Mouse (Mus musculus): ENCODE measurements around the gene Cby3.

DNA sequence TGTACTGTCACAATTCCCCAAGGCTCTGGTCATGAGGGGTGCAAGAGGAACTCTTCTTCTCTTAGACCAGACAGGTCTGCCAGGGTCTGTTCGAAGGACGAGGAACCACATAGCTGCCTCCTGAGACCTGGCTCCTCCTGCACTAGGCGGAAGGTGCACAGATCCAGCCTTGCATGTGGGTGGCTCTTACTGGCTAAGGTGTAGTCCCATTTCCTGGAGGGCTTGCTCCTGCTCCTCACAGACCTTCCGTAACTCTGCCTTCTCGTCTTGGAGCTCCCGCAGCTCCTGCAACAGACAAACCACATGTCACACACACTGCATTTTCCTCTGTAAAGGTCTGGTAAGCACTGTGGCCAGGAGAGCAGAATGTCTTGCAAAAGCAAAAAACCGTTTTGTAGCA, 40.5 kb downstream of the Cby3 start:
- TF ChIP-seq CTCF (IDR thresholded peaks at IDR 0.05; ENCODE audit: low read depth) (no peak), EP300 (optimal IDR thresholded peaks at IDR 0.05) (no peak)

Measured in stomach, postnatal 0 days (tissue).